Mouse (Mus musculus): ENCODE results near the gene Olfr1199.

DNA sequence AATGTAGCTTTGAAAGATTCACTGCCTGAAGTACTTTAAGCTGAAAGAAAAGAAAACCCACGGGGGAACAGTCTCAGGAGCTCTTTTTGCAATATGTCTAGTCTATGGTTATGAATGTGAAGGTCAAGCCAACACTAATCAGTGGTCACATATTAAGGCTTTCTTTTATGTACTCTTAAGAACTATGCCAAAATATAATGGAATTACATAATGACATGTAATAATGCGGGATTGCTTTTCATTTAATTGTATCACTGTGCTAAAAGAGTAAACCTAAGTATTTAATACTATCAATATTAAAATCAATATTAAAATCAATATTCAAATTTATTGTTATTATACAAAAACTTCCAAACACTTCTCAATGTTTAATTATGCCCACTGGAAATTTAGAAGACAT, 55.8 kb downstream of the Olfr1199 start, which contains the start of gene Olfr1196:
- no peak for TF ChIP-seq GATA1 (IDR thresholded peaks at IDR 0.05; ENCODE audit: low read length)
- TF ChIP-seq TAL1 (IDR thresholded peaks at IDR 0.05; ENCODE audit: low read length), result no peak
